Mouse (Mus musculus) liver, adult 2 months (tissue): ENCODE measurements around the gene Gprc5a.

Experiments used
- CTCF ChIP-seq: fragments of 200-500 bp; IDR thresholded peaks from 2 replicates; pipeline ENCODE4 v1.5.1; 2011; ENCODE audit warnings: low read depth, low read length, control low read depth
- POLR2A ChIP-seq: fragments of 200-500 bp; IDR thresholded peaks from 2 replicates; pipeline ENCODE4 v1.6.1; 2011; ENCODE audit warnings: low read length, control low read depth; ENCODE audit not compliant: insufficient read depth; ENCODE audit errors: extremely low read depth

DNA sequence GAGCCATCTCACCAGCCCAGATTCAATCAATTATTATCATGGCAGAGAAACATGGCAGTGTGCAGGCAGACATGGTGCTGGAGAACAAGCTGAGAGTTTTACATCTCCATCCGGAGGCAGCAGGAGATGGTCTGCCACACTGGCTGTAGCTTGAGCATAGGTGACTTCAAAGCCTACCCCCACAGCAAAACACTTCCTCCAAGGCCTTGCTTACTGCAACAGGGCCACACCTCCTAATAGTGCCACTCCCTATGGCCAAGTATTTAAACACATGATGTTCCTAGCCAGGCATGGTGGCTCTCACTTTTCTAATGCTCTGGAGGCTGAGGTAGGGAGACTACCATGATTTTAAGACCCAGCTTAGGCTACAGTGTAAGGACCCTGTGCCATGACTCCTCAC, 20.3 kb downstream of the Gprc5a start:
- no peak for TF ChIP-seq CTCF
- no peak for TF ChIP-seq POLR2A
